Mouse (Mus musculus) neural tube, embryonic 14.5 days (tissue): ENCODE results near the gene Knl1. TPM values are rescaled to one million over a fixed set of nuclear protein-coding genes. Genes with fewer than 3 reads are reported as not detected.

ENCODE experiments used
- ATAC-seq: fragments of 200-750 bp; cut with Nextera tagmentation; 2 replicates; pipeline ENCODE4 v1.8.0; 2017; ENCODE audit warnings: low read depth, mild to moderate bottlenecking, moderate TSS enrichment, moderate library complexity
- H3K27ac ChIP-seq: fragments of 300-500 bp; sonication (generic); 2 replicates; pipeline ENCODE4 v1.5.1; 2014; ENCODE audit warnings: low read depth, mild to moderate bottlenecking, control low read depth, low read length, moderate library complexity, mixed read lengths
- H3K27me3 ChIP-seq: fragments of 300-500 bp; sonication (generic); 2 replicates; pipeline ENCODE4 v1.6.1; 2014; ENCODE audit warnings: low read length; ENCODE audit not compliant: control insufficient read depth, insufficient read depth
- H3K36me3 ChIP-seq: fragments of 300-500 bp; sonication (generic); 2 replicates; pipeline ENCODE4 v1.6.1; 2014; ENCODE audit warnings: low read length, mixed read lengths; ENCODE audit not compliant: control insufficient read depth, insufficient read depth
- H3K4me1 ChIP-seq: fragments of 300-500 bp; sonication (generic); 2 replicates; pipeline ENCODE4 v1.6.1; 2014; ENCODE audit warnings: low read length; ENCODE audit not compliant: control insufficient read depth, insufficient read depth
- H3K4me2 ChIP-seq: fragments of 300-500 bp; sonication (generic); 2 replicates; pipeline ENCODE4 v1.6.1; 2014; ENCODE audit warnings: mild to moderate bottlenecking, low read depth, low read length, control low read depth
- H3K4me3 ChIP-seq: fragments of 300-500 bp; sonication (generic); 2 replicates; pipeline ENCODE4 v1.5.1; 2014; ENCODE audit warnings: low read depth, low read length, control low read depth, mixed read lengths
- H3K9ac ChIP-seq: fragments of 300-500 bp; sonication (generic); replicated peaks from 2 replicates; pipeline ENCODE4 v1.6.1; 2014; ENCODE audit warnings: low read depth, mild to moderate bottlenecking, control low read depth, low read length, mixed read lengths
- H3K9me3 ChIP-seq: fragments of 300-500 bp; sonication (generic); 2 replicates; pipeline ENCODE4 v1.6.1; 2016; ENCODE audit warnings: low read length; ENCODE audit not compliant: control insufficient read depth
- WGBS: fragments of 180-500 bp; shearing (Covaris S2); extraction: QIAGEN DNeasy Blood & Tissue Kit; methylation state at CpG from one replicate; pipeline ENCODE4 v1.1.7; 2014; 5-methylcytosine and 5-hydroxymethylcytosine counted together
- polyA plus RNA-seq: library from polyadenylated mRNA; unstranded; fragments of >200 nt; fragmentation: Nextera tagmentation; extraction: Ambion mirVana; gene quantifications from 2 replicates; pipeline ENCODE4 v1.2.1, GENCODE M21; 2014

The Knl1 gene
- polyA plus RNA-seq, 1 experiment from 2014 or later = 2.9 TPM

DNA sequence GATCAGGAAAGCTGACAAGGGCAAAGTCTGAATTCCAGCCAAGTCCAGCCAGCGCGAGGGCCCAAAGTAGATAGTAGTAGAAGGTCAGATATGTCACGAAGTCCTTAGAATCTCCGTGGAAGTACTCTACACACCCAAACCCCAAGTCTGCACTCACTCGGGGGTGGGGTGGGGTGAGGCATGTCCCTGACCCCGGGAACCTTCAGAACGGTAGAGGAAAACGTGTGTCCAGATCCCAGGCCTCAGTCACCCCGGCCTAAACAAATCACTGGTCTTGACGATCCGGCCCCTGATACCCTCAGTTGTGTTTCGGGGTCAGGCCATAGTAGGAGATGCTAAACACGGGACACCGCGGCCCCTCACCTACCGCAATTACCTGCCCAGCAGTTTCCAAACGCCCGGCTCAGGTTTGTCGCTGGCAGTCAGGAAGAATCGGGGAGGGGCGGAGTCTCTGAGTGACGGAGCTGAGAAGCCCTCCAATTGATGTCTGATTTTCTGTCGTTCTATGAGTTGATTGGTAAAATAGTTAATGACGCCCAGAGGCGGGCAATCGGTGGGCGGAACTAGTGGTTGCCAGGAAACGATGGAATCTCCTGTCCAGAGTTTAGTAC lies 17.9 kb upstream of the Knl1 start, which contains the start of gene Ccdc32:
TSS of gene Ccdc32 (minus strand) at position 453 of the 611 bp plus-strand sequence.
- under 1% methylated on average over 28 of the region's 28 CpGs for WGBS
- peak within 1 kb of the TSS; percentile 69 for H3K9ac ChIP-seq
- peak within 1 kb of the TSS; percentile 49 for H3K4me3 ChIP-seq
- ATAC-seq = peak; percentile 96
- no peaks in the 10 kb centered on the region for H3K9me3 ChIP-seq
- H3K4me1 ChIP-seq = peaks cover 6% of the 10 kb centered on the region; the same call in 1 of the 2 replicates
- no peak within 1 kb of the TSS for H3K27ac ChIP-seq
- H3K36me3 ChIP-seq = no peaks in the 10 kb centered on the region
- no peaks in the 10 kb centered on the region for H3K27me3 ChIP-seq
- peak within 1 kb of the TSS; percentile 78 for H3K4me2 ChIP-seq

DNA sequence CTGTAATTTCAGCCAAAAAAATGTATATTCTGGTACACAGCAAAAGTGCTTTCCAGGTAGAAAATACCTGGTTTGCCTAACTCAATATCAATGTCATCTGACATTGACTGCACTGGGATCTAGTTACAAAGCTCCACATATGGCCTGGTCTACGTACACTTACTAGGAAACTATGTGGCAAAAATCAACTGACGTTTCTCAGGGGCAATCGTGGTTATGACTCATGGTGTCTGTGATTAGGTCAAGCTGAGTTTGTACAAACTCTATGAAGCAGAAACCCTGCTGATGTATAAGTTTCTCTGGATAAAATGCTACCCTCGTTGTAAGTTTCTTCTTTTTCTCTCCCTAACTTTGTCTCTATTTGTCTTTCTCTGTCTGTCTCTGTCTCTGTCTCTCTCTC lies 14.7 kb upstream of the Knl1 start:
- H3K4me1 ChIP-seq = peaks cover 14% of the 10 kb centered on the region
- no peaks in the 10 kb centered on the region for H3K27me3 ChIP-seq
- H3K4me2 ChIP-seq = no peak overlapping the region
- WGBS = 72% methylated on average over 4 of the region's 4 CpGs
- no peaks in the 10 kb centered on the region for H3K36me3 ChIP-seq
- no peak for ATAC-seq
- no peaks in the 10 kb centered on the region for H3K9me3 ChIP-seq
- H3K27ac ChIP-seq = no peak overlapping the region
- no peak overlapping the region for H3K9ac ChIP-seq
- H3K4me3 ChIP-seq = no peak overlapping the region

GRCm38 (mm10) chr2:119034656-119035396 lies 12.1 kb upstream of the Knl1 start, which contains the start of gene Rpusd2:
TSS of gene Rpusd2 (plus strand) at chr2:119034790.
- Histone ChIP-seq H3K9me3 (no peaks in the 10 kb centered on the region), H3K9ac (peak within 1 kb of the TSS; percentile 82), H3K27me3 (no peaks in the 10 kb centered on the region), H3K36me3 (peaks cover 16% of the 10 kb centered on the region), H3K4me3 (peak within 1 kb of the TSS; percentile 91), H3K27ac (peak within 1 kb of the TSS; percentile 89), H3K4me2 (peak within 1 kb of the TSS; percentile 80), H3K4me1 (peaks cover 8% of the 10 kb centered on the region)
- ATAC-seq = peak; percentile 97
- under 1% methylated on average over 49 of the region's 49 CpGs for WGBS

GRCm38 (mm10) chr2:119035397-119035745 lies 11.5 kb upstream of the Knl1 start:
- no peak for ATAC-seq
- Histone ChIP-seq H3K36me3 (peaks cover 16% of the 10 kb centered on the region), H3K4me2 (peak overlapping the region; percentile 80), H3K9ac (peak overlapping the region; percentile 82), H3K4me1 (peaks cover 8% of the 10 kb centered on the region), H3K9me3 (no peaks in the 10 kb centered on the region), H3K4me3 (peak overlapping the region; percentile 91), H3K27ac (peak overlapping the region; percentile 89), H3K27me3 (no peaks in the 10 kb centered on the region)
- 15% methylated on average over 7 of the region's 7 CpGs for WGBS

DNA sequence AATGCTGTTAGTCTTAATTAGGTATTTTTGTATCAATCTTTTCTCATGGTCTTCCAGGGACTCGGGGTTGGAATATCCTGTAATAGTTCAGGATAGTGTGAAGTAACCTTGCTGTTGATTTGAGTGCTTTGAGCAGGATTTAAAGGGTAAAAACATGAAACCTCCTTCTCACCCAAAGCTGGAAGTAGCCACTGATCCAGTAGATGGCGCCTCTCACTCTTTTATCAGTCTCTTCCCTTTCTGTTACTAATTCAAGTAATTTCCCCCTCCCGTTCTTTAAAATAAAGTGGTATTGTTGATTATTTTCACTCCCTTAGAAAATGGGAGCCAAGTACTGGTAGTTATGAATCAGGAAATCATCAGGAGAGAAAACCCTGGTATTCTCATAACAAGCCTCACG lies 6.0 kb upstream of the Knl1 start:
- Histone ChIP-seq H3K9ac (no peak overlapping the region), H3K4me2 (no peak overlapping the region)
- 56% methylated on average over 4 of the region's 4 CpGs for WGBS

GRCm38 (mm10) chr2:119045163-119045562 lies 1.8 kb upstream of the Knl1 start:
- no peak overlapping the region for H3K4me2 ChIP-seq
- no peak overlapping the region for H3K27ac ChIP-seq
- H3K9me3 ChIP-seq = no peaks in the 10 kb centered on the region
- H3K9ac ChIP-seq = no peak overlapping the region
- H3K4me3 ChIP-seq = no peak overlapping the region
- 55% methylated on average over 2 of the region's 2 CpGs for WGBS
- H3K4me1 ChIP-seq = no peaks in the 10 kb centered on the region
- no peak for ATAC-seq
- H3K36me3 ChIP-seq = no peaks in the 10 kb centered on the region
- no peaks in the 10 kb centered on the region for H3K27me3 ChIP-seq

More for the DNA sequence above, 6.0 kb upstream of the Knl1 start:
- Histone ChIP-seq H3K9me3 (no peaks in the 10 kb centered on the region), H3K4me3 (no peak overlapping the region), H3K36me3 (peaks cover 16% of the 10 kb centered on the region), H3K27me3 (no peaks in the 10 kb centered on the region), H3K27ac (no peak overlapping the region), H3K4me1 (peaks cover 3% of the 10 kb centered on the region; the same call in 1 of the 2 replicates)
- ATAC-seq = no peak

GRCm38 (mm10) chr2:119047849-119048248 lies 930 bp downstream of the Knl1 start:
- Histone ChIP-seq H3K36me3 (no peaks in the 10 kb centered on the region), H3K4me1 (no peaks in the 10 kb centered on the region), H3K4me2 (peak overlapping the region; percentile 52), H3K4me3 (peak overlapping the region; percentile 69), H3K27me3 (no peaks in the 10 kb centered on the region), H3K27ac (no peak overlapping the region), H3K9ac (peak overlapping the region; percentile 47; the same call in 1 of the 2 replicates), H3K9me3 (no peaks in the 10 kb centered on the region)
- WGBS = 10% methylated on average over 4 of the region's 4 CpGs
- ATAC-seq = no peak

DNA sequence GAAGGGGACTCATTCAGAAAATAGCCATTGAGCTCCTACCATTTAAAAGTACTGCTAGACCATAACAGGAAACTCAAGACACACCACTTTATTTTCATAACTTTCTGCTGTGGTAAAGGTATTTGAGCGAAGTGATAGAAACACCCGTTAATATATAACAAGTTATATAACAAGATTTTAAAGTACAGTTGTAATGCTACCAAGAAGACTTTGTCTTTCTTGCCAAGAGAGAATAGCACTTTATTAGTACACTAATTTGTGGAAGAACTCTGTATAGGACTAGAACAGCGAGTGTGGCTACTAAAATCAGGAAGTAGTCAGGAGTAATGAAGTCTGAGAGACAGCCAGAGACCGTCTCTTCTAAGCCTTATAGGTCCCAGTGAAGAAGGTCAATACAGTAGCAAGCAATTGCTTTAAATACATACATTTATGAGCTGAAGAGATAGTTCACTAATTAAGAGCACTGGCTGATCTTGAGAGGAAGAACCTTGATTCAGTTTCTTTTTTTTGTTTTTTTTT lies 3.3 kb downstream of the Knl1 start:
- 90% methylated on average over 4 of the region's 4 CpGs for WGBS
- no peaks in the 10 kb centered on the region for H3K4me1 ChIP-seq
- H3K4me2 ChIP-seq = no peak overlapping the region
- H3K27me3 ChIP-seq = no peaks in the 10 kb centered on the region
- no peak for ATAC-seq
- H3K27ac ChIP-seq = no peak overlapping the region
- no peaks in the 10 kb centered on the region for H3K9me3 ChIP-seq
- H3K36me3 ChIP-seq = no peaks in the 10 kb centered on the region
- no peak overlapping the region for H3K9ac ChIP-seq
- H3K4me3 ChIP-seq = no peak overlapping the region

- Histone ChIP-seq H3K36me3 (no peaks in the 10 kb centered on the region), H3K4me3 (no peak overlapping the region), H3K27ac (no peak overlapping the region), H3K27me3 (no peaks in the 10 kb centered on the region), H3K9me3 (no peaks in the 10 kb centered on the region), H3K9ac (no peak overlapping the region), H3K4me2 (no peak overlapping the region), H3K4me1 (no peaks in the 10 kb centered on the region)
- 96% methylated on average over 2 of the region's 2 CpGs for WGBS
- ATAC-seq = no peak
Observed at GRCm38 (mm10) chr2:119060139-119060538, 13.2 kb downstream of the Knl1 start.
